Mouse (Mus musculus): ENCODE data around the gene Atl3. TPM values are rescaled to one million over a fixed set of nuclear protein-coding genes. Genes with fewer than 3 reads are reported as not detected.
A peak's percentile ranks its signal among the peaks of the same experiment; 100 is the strongest.

The Atl3 gene
- polyA plus RNA-seq, 1 experiment = 16.0 TPM

DNA sequence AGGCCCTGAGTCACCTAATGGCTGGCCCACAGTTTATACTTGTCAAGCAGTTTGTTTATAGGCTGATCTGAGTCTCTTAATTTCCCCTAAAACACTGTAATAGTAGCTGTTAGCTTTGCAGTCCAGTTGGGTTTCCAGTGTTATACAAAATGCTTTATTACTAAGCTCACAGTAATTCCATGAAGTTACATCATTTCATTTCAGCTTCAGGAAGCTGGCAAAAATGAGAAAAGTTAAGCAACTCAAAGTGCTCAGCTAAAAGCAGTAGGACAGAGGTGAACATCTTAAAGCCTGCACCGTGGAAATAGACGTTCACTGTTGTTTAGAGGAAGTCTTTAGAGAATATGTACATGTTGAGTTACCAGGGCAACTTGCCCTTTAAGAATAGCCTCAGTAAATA lies 29.0 kb downstream of the Atl3 start:
- no peak for TF ChIP-seq MYOG (IDR thresholded peaks at IDR 0.05; ENCODE audit: control insufficient read depth, extremely low read depth, insufficient read length)
- no peak for TF ChIP-seq FOSL1 (IDR thresholded peaks at IDR 0.05; ENCODE audit: insufficient read depth, low read length, poor library complexity, severe bottlenecking)
- no peak for TF ChIP-seq MYOD1 (IDR thresholded peaks at IDR 0.05; ENCODE audit: control insufficient read depth, insufficient read length, low read depth)
- TF ChIP-seq CEBPB (IDR thresholded peaks at IDR 0.05; ENCODE audit: low read depth) = no peak
- TF ChIP-seq CTCF (IDR thresholded peaks at IDR 0.05; ENCODE audit: control insufficient read depth, insufficient read depth, insufficient read length) = no peak
- TF ChIP-seq MAX (IDR thresholded peaks at IDR 0.05) = no peak
- TF ChIP-seq USF1 (IDR thresholded peaks at IDR 0.05; ENCODE audit: low read depth) = no peak
- no peak overlapping the region for H3ac ChIP-seq (ENCODE audit: control insufficient read depth, insufficient read length, low read depth)
- no peaks in the 10 kb centered on the region for H3K27me3 ChIP-seq (ENCODE audit: control insufficient read depth, insufficient read depth, insufficient read length)
- peaks cover 71% of the 10 kb centered on the region for H3K36me3 ChIP-seq (ENCODE audit: control insufficient read depth, insufficient read depth)
- no peaks in the 10 kb centered on the region for H3K79me3 ChIP-seq (ENCODE audit: low read depth)
- no peak overlapping the region for H3K4me3 ChIP-seq (ENCODE audit: insufficient read depth, poor library complexity, severe bottlenecking)
- H3K79me2 ChIP-seq (ENCODE audit: control insufficient read depth, insufficient read depth) = no peaks in the 10 kb centered on the region

DNA sequence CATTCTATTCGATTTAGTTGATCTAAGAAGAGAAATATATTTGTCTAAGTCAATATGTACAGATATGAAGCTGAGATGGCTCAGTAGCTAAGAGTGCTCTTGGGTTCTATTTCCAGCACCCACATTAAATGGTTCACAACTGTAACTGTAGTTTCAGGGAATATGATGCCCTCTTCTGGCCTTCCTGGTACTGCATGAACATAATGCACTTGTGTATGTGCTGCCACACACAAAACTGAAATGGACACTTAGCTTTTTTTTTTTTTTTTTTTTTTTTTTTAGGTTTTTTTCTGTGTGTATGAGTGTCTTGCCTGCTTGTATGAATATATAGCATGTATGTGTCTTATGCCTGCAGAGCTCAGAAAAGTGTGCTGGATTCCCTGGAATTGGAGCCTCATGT lies 29.5 kb downstream of the Atl3 start:
- Histone ChIP-seq H3K27me3 (ENCODE audit: control insufficient read depth, insufficient read depth, insufficient read length) (no peaks in the 10 kb centered on the region), H3K79me2 (ENCODE audit: control insufficient read depth, insufficient read depth) (no peaks in the 10 kb centered on the region), H3K79me3 (ENCODE audit: low read depth) (no peaks in the 10 kb centered on the region), H3K36me3 (ENCODE audit: control insufficient read depth, insufficient read depth) (peaks cover 68% of the 10 kb centered on the region), H3K4me3 (ENCODE audit: insufficient read depth, poor library complexity, severe bottlenecking) (no peak overlapping the region), H3ac (ENCODE audit: control insufficient read depth, insufficient read length, low read depth) (no peak overlapping the region)
- no peak for TF ChIP-seq FOSL1 (IDR thresholded peaks at IDR 0.05; ENCODE audit: insufficient read depth, low read length, poor library complexity, severe bottlenecking)
- TF ChIP-seq MYOD1 (IDR thresholded peaks at IDR 0.05; ENCODE audit: control insufficient read depth, insufficient read length, low read depth) = no peak
- no peak for TF ChIP-seq CTCF (IDR thresholded peaks at IDR 0.05; ENCODE audit: control insufficient read depth, insufficient read depth, insufficient read length)
- no peak for TF ChIP-seq MYOG (IDR thresholded peaks at IDR 0.05; ENCODE audit: control insufficient read depth, extremely low read depth, insufficient read length)
- TF ChIP-seq USF1 (IDR thresholded peaks at IDR 0.05; ENCODE audit: low read depth) = no peak

DNA sequence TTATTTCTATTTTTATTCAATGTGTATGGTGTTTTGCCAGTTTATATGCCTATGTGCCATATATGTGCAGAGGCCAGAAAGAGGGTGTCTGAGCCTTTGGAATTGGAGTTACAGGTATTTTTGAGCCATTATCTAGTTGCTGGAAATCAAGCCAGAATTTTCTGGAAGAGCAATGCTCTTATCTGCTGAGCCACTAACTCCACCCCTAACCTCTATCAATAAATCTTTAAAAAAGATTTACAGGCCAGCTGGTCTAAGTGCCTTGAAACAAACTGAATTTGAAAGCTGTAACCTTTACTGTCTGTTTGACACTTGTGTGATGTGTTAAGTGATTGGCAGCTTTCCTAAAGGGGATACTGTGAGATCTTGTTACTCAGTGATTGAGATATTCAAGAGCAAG lies 29.9 kb downstream of the Atl3 start:
- TF ChIP-seq CEBPB (IDR thresholded peaks at IDR 0.05; ENCODE audit: low read depth) = no peak
- TF ChIP-seq FOSL1 (IDR thresholded peaks at IDR 0.05; ENCODE audit: insufficient read depth, low read length, poor library complexity, severe bottlenecking) = no peak
- TF ChIP-seq CTCF (IDR thresholded peaks at IDR 0.05; ENCODE audit: control insufficient read depth, insufficient read depth, insufficient read length) = no peak
- TF ChIP-seq MAX (IDR thresholded peaks at IDR 0.05) = no peak
- TF ChIP-seq MYOD1 (IDR thresholded peaks at IDR 0.05; ENCODE audit: control insufficient read depth, insufficient read length, low read depth) = no peak
- TF ChIP-seq MYOG (IDR thresholded peaks at IDR 0.05; ENCODE audit: control insufficient read depth, extremely low read depth, insufficient read length) = no peak
- TF ChIP-seq USF1 (IDR thresholded peaks at IDR 0.05; ENCODE audit: low read depth) = no peak
- H3K27me3 ChIP-seq (ENCODE audit: control insufficient read depth, insufficient read depth, insufficient read length) = no peaks in the 10 kb centered on the region
- peaks cover 67% of the 10 kb centered on the region for H3K36me3 ChIP-seq (ENCODE audit: control insufficient read depth, insufficient read depth)
- no peak overlapping the region for H3ac ChIP-seq (ENCODE audit: control insufficient read depth, insufficient read length, low read depth)
- no peak overlapping the region for H3K4me3 ChIP-seq (ENCODE audit: insufficient read depth, poor library complexity, severe bottlenecking)
- no peaks in the 10 kb centered on the region for H3K79me2 ChIP-seq (ENCODE audit: control insufficient read depth, insufficient read depth)
- no peaks in the 10 kb centered on the region for H3K79me3 ChIP-seq (ENCODE audit: low read depth)

DNA sequence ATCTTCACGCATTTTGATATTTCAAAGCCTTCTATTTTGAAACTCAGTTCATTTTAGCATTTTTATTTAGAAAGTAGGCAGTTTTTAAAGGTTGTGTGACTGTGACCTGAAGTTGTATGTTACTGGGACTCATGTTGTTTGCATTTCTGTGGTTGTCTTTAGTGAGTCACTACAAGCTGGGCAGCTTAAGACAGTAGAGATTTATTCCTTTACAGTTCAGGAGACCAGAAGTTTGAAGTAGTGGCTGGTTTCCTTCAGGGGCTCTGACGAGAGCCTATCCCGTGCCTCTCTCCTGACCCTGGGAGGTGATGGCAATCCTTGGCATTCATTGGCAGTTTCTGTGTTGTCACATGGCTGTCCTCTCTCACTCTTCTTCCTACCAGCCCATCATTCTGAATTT lies 31.0 kb downstream of the Atl3 start:
- H3K36me3 ChIP-seq (ENCODE audit: control insufficient read depth, insufficient read depth) = peaks cover 69% of the 10 kb centered on the region
- H3K4me3 ChIP-seq (ENCODE audit: insufficient read depth, poor library complexity, severe bottlenecking) = no peak overlapping the region
- no peak for TF ChIP-seq CEBPB (IDR thresholded peaks at IDR 0.05; ENCODE audit: low read depth)
- TF ChIP-seq MYOD1 (IDR thresholded peaks at IDR 0.05; ENCODE audit: control insufficient read depth, insufficient read length, low read depth) = no peak
- no peak for TF ChIP-seq CTCF (IDR thresholded peaks at IDR 0.05; ENCODE audit: control insufficient read depth, insufficient read depth, insufficient read length)
- TF ChIP-seq MYOG (IDR thresholded peaks at IDR 0.05; ENCODE audit: control insufficient read depth, extremely low read depth, insufficient read length) = no peak
- H3K27me3 ChIP-seq (ENCODE audit: control insufficient read depth, insufficient read depth, insufficient read length) = no peaks in the 10 kb centered on the region
- H3K79me3 ChIP-seq (ENCODE audit: low read depth) = no peaks in the 10 kb centered on the region
- H3ac ChIP-seq (ENCODE audit: control insufficient read depth, insufficient read length, low read depth) = no peak overlapping the region
- H3K79me2 ChIP-seq (ENCODE audit: control insufficient read depth, insufficient read depth) = no peaks in the 10 kb centered on the region

DNA sequence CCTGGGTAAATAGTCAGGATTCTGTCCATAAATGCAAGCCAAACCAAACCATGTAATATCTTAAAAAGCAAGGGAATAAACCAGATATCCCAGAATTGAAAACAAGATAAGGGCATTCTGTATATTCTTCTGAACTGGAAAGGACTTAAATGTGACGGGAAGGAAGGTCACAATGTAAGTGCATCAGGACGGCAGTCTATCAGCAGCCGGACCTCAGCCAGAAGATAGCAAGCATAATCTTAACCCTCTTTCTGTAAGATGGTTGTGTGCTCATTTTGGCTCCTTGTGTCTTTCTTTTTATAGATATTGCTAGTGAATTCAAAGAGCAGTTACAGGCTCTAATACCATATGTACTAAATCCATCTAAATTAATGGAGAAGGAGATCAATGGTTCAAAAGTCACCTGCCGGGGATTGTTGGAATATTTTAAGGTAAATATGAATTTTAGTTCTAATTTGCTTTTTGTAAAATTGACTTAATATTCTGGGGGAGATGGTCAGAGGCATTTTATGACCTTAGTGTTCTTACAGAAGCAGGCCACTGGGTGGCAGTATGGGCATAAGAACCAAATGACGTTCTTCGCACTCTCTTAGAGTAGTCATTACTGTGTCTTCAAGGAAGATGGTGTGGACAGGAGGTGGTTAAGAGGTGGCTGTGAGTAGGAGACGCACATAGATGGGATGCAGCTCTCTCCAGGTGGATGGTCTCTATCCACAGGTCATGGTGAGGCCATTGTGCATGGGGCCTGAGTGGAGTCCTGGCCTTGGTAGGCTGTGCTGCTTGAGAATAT lies 35.0 kb downstream of the Atl3 start:
- Histone ChIP-seq H3ac (ENCODE audit: control insufficient read depth, insufficient read length, low read depth) (no peak overlapping the region), H3K4me3 (ENCODE audit: insufficient read depth, poor library complexity, severe bottlenecking) (no peak overlapping the region), H3K79me3 (ENCODE audit: low read depth) (no peaks in the 10 kb centered on the region), H3K79me2 (ENCODE audit: control insufficient read depth, insufficient read depth) (no peaks in the 10 kb centered on the region), H3K27me3 (ENCODE audit: control insufficient read depth, insufficient read depth, insufficient read length) (no peaks in the 10 kb centered on the region), H3K36me3 (ENCODE audit: control insufficient read depth, insufficient read depth) (peaks cover 75% of the 10 kb centered on the region)
- TF ChIP-seq MYOG (IDR thresholded peaks at IDR 0.05; ENCODE audit: control insufficient read depth, extremely low read depth, insufficient read length) (no peak), CTCF (IDR thresholded peaks at IDR 0.05; ENCODE audit: control insufficient read depth, insufficient read depth, insufficient read length) (peak; percentile 4)

DNA sequence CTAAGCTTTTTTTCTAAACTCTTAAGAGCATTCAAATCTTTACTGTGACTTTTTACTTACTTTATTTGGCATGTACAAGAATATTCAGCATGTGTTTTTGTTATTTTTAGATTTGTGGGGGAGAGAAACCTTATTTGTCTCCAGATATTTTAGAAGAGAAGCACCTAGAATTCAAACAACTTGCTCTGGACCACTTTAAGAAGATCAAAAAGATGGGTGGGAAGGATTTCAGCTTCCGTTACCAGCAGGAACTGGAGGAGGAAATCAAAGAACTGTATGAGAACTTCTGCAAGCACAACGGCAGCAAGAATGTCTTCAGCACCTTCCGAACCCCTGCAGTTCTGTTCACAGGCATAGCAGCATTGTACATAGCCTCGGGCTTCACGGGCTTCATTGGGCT lies 38.1 kb downstream of the Atl3 start:
- no peak overlapping the region for H3ac ChIP-seq (ENCODE audit: control insufficient read depth, insufficient read length, low read depth)
- no peaks in the 10 kb centered on the region for H3K79me2 ChIP-seq (ENCODE audit: control insufficient read depth, insufficient read depth)
- TF ChIP-seq USF1 (IDR thresholded peaks at IDR 0.05; ENCODE audit: low read depth) (no peak), CEBPB (IDR thresholded peaks at IDR 0.05; ENCODE audit: low read depth) (no peak), MYOG (IDR thresholded peaks at IDR 0.05; ENCODE audit: control insufficient read depth, extremely low read depth, insufficient read length) (no peak), MAX (IDR thresholded peaks at IDR 0.05) (no peak), FOSL1 (IDR thresholded peaks at IDR 0.05; ENCODE audit: insufficient read depth, low read length, poor library complexity, severe bottlenecking) (no peak), CTCF (IDR thresholded peaks at IDR 0.05; ENCODE audit: control insufficient read depth, insufficient read depth, insufficient read length) (no peak), MYOD1 (IDR thresholded peaks at IDR 0.05; ENCODE audit: control insufficient read depth, insufficient read length, low read depth) (no peak)
- H3K4me3 ChIP-seq (ENCODE audit: insufficient read depth, poor library complexity, severe bottlenecking) = no peak overlapping the region
- H3K27me3 ChIP-seq (ENCODE audit: control insufficient read depth, insufficient read depth, insufficient read length) = no peaks in the 10 kb centered on the region
- H3K79me3 ChIP-seq (ENCODE audit: low read depth) = no peaks in the 10 kb centered on the region
- peaks cover 70% of the 10 kb centered on the region for H3K36me3 ChIP-seq (ENCODE audit: control insufficient read depth, insufficient read depth)

Data from C2C12 (cell line).